Mouse (Mus musculus) forebrain, postnatal 0 days (tissue): Measurements from ENCODE around the gene Tor1a. TPM values are rescaled to one million over a fixed set of nuclear protein-coding genes. Genes with fewer than 3 reads are reported as not detected.
"Not testable (repeated sequence)": the region's sequence is repeated elsewhere in the genome, so short reads cannot be mapped to it uniquely, and the experiment has no call there.

Source experiments
- ATAC-seq: fragments of 200-750 bp; cut with Nextera tagmentation; 2 replicates; pipeline ENCODE4 v1.8.0; 2017; ENCODE audit warnings: mild to moderate bottlenecking, moderate library complexity
- DNase-seq: peaks from one replicate; pipeline ENCODE4 v3.0.0-alpha.2; 2015
- H3K27ac ChIP-seq: fragments of 300-500 bp; sonication (generic); 2 replicates; pipeline ENCODE4 v1.5.1; 2014; ENCODE audit warnings: low read depth, mild to moderate bottlenecking, antibody characterized with exemption, low read length, moderate library complexity, mixed read lengths
- H3K27me3 ChIP-seq: fragments of 300-500 bp; sonication (generic); 2 replicates; pipeline ENCODE4 v1.6.1; 2014; ENCODE audit warnings: mild to moderate bottlenecking, low read length, mixed read lengths; ENCODE audit not compliant: insufficient read depth
- H3K36me3 ChIP-seq: fragments of 300-500 bp; sonication (generic); 2 replicates; pipeline ENCODE4 v1.6.1; 2014; ENCODE audit warnings: mild to moderate bottlenecking, moderate library complexity; ENCODE audit not compliant: insufficient read depth
- H3K4me1 ChIP-seq: fragments of 300-500 bp; sonication (generic); 2 replicates; pipeline ENCODE4 v1.6.1; 2014; ENCODE audit warnings: antibody characterized with exemption; ENCODE audit not compliant: insufficient read depth
- H3K4me2 ChIP-seq: fragments of 300-500 bp; sonication (generic); 2 replicates; pipeline ENCODE4 v1.6.1; 2014; ENCODE audit warnings: low read depth, mild to moderate bottlenecking, moderate library complexity
- H3K4me3 ChIP-seq: fragments of 300-500 bp; sonication (generic); 2 replicates; pipeline ENCODE4 v1.5.1; 2014; ENCODE audit warnings: low read depth, low read length, mixed read lengths
- H3K9ac ChIP-seq: fragments of 300-500 bp; sonication (generic); 2 replicates; pipeline ENCODE4 v1.6.1; 2014; ENCODE audit warnings: mild to moderate bottlenecking
- H3K9me3 ChIP-seq: fragments of 300-500 bp; sonication (generic); 2 replicates; pipeline ENCODE4 v1.6.1; 2016; ENCODE audit warnings: low read length
- CTCF ChIP-seq: sonication (generic); IDR thresholded peaks from 2 replicates; pipeline ENCODE4 v1.5.1; 2016; ENCODE audit warnings: antibody characterized with exemption, control low read depth, low read depth
- WGBS: fragments of 180-500 bp; shearing (Covaris S2); extraction: QIAGEN DNeasy Blood & Tissue Kit; methylation state at CpG from one replicate; pipeline ENCODE4 v1.1.7; 2014; 5-methylcytosine and 5-hydroxymethylcytosine counted together
- polyA plus RNA-seq: library from polyadenylated mRNA; unstranded; fragments of >200 nt; fragmentation: Nextera tagmentation; extraction: Ambion mirVana; gene quantifications from 2 replicates; pipeline ENCODE4 v1.2.1, GENCODE M21; 2015
- total RNA-seq: library from RNA; depleted of rRNA; stranded (reverse); fragments of >200 nt; gene quantifications from 2 replicates; pipeline ENCODE4 v1.2.3, GENCODE M21; 2014

Tor1a gene
- total and polyA plus RNA-seq, 2 experiments from 2014 or later = 53.6 to 97.3 TPM

- no peak for TF ChIP-seq CTCF
- Histone ChIP-seq H3K36me3 (peaks cover 46% of the 10 kb centered on the region), H3K9ac (no peak overlapping the region), H3K27ac (no peak overlapping the region), H3K4me2 (peak overlapping the region; percentile 74; the same call in 1 of the 2 replicates), H3K4me1 (peaks cover 14% of the 10 kb centered on the region), H3K9me3 (no peaks in the 10 kb centered on the region), H3K4me3 (no peak overlapping the region), H3K27me3 (no peaks in the 10 kb centered on the region)
- WGBS = 80% methylated on average over 6 of the region's 6 CpGs
- ATAC-seq = no peak
- DNase-seq = no peak
Observed at GRCm38 (mm10) chr2:30954797-30955196, 12.9 kb downstream of the Tor1a start.

GRCm38 (mm10) chr2:30952824-30953490, 14.8 kb downstream of the Tor1a start, which contains the start of gene Tor1b:
Tor1b (plus strand) TSS chr2:30952959.
- peak within 1 kb of the TSS; percentile 83 for H3K9ac ChIP-seq
- H3K4me1 ChIP-seq = peaks cover 14% of the 10 kb centered on the region
- peak; percentile 95 for DNase-seq

GRCm38 (mm10) chr2:30952457-30952823, 15.3 kb downstream of the Tor1a start:
- peak overlapping the region; percentile 84 for H3K27ac ChIP-seq
- H3K36me3 ChIP-seq = peaks cover 22% of the 10 kb centered on the region
- peak overlapping the region; percentile 83; the same call in 1 of the 2 replicates for H3K9ac ChIP-seq
- H3K27me3 ChIP-seq = no peaks in the 10 kb centered on the region
- H3K9me3 ChIP-seq = no peaks in the 10 kb centered on the region
- H3K4me2 ChIP-seq = peak overlapping the region; percentile 74
- H3K4me1 ChIP-seq = peaks cover 14% of the 10 kb centered on the region
- 29% methylated on average over 5 of the region's 5 CpGs for WGBS
- no peak for DNase-seq
- no peak for ATAC-seq
- no peak for TF ChIP-seq CTCF
- peak overlapping the region; percentile 86 for H3K4me3 ChIP-seq

More at GRCm38 (mm10) chr2:30952824-30953490, 14.8 kb downstream of the Tor1a start, which contains the start of gene Tor1b:
- WGBS = under 1% methylated on average over 57 of the region's 60 CpGs
- peak; percentile 99 for ATAC-seq
- Histone ChIP-seq H3K4me2 (peak within 1 kb of the TSS; percentile 74), H3K27ac (peak within 1 kb of the TSS; percentile 84), H3K4me3 (peak within 1 kb of the TSS; percentile 86), H3K27me3 (no peaks in the 10 kb centered on the region), H3K9me3 (no peaks in the 10 kb centered on the region), H3K36me3 (peaks cover 27% of the 10 kb centered on the region)
- TF ChIP-seq CTCF = peak; percentile 59

DNA sequence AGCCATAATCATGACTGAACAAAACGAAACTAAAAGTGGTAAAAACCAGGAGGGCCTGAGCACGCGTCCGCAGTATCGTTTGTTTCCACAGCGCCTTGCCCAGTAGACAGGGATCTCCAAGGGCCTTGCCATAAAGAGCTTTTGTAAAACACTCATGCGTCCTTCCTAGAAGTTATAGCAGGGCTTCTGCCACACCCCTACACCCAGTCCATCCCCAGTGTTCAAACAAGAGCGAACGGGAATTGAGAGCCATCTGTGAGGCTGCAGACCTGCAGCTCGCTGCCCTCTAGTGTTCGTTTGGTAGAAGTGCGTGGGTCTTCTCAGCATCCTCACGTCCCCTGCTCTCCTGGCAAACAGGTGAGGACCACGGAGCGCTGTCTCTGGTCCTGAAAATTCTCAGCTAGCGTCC, 25.1 kb downstream of the Tor1a start:
- H3K36me3 ChIP-seq = no peaks in the 10 kb centered on the region
- DNase-seq = peak; percentile 82
- H3K4me2 ChIP-seq = peak overlapping the region; percentile 46
- H3K27ac ChIP-seq = no peak overlapping the region
- H3K4me1 ChIP-seq = no peaks in the 10 kb centered on the region
- peak overlapping the region; percentile 29 for H3K4me3 ChIP-seq
- peak; percentile 76 for ATAC-seq
- peak; percentile 93 for TF ChIP-seq CTCF
- no peaks in the 10 kb centered on the region for H3K27me3 ChIP-seq
- 0 out of 2 replicates have a peak overlapping the region, but pooled peaks have one; percentile 18 for H3K9ac ChIP-seq
- H3K9me3 ChIP-seq = no peaks in the 10 kb centered on the region
- WGBS = 27% methylated on average over 16 of the region's 16 CpGs

DNA sequence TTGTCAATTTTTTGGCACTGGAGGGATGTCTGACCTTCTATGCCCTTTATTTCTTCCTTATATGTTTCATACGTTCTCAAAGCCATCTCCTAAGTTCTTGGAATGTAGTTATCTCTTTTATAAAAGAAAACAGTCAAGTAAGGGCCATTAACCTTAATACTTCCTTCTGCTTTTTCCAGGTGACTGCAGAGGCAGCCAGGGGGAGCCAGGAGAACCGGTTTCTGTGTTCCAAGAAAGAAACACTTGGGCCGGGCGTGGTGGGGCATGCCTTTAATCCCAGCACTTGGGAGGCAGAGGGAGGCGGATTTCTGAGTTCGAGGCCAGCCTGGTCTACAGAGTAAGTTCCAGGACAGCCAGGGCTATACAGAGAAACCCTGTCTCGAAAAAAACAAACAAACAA, 25.6 kb downstream of the Tor1a start:
- ATAC-seq, H3K4me1 ChIP-seq: not testable (repeated sequence)
- WGBS = 55% methylated on average over 7 of the region's 7 CpGs

DNA sequence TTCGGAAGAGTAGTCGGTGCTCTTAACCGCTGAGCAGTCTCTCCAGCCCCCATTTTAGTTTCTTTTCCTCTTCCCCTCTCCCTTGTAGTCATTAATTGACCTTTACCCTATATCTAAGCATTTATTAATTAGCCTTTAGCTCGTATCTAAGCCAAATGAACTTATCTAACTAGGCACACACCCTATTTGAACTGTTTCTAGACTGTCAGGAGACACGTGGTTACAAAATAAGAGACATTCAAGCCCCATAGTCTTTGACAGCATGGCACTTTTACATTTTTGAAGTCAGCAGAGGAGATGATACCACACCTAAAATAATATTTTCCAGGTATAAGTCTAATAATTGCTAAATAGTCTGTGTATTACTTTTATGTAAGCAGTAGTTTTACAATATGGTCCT, 26.1 kb downstream of the Tor1a start:
- TF ChIP-seq CTCF = no peak
- 89% methylated on average over 5 of the region's 5 CpGs for WGBS
- Histone ChIP-seq H3K4me2 (no peak overlapping the region), H3K9me3 (no peaks in the 10 kb centered on the region), H3K36me3 (no peaks in the 10 kb centered on the region), H3K4me1 (no peaks in the 10 kb centered on the region), H3K27me3 (no peaks in the 10 kb centered on the region), H3K4me3 (no peak overlapping the region), H3K9ac (no peak overlapping the region), H3K27ac (no peak overlapping the region)
- ATAC-seq = no peak
- no peak for DNase-seq

More for the DNA sequence above, 25.6 kb downstream of the Tor1a start:
- DNase-seq, H3K36me3 ChIP-seq, H3K9ac ChIP-seq, H3K27ac ChIP-seq, H3K27me3 ChIP-seq, H3K4me2 ChIP-seq, H3K9me3 ChIP-seq, H3K4me3 ChIP-seq: not testable (repeated sequence)

GRCm38 (mm10) chr2:30938574-30938991, 29.1 kb downstream of the Tor1a start:
- Histone ChIP-seq H3K4me2 (no peak overlapping the region), H3K4me3 (no peak overlapping the region), H3K9ac (no peak overlapping the region), H3K4me1 (no peaks in the 10 kb centered on the region), H3K36me3 (no peaks in the 10 kb centered on the region), H3K27ac (no peak overlapping the region), H3K9me3 (no peaks in the 10 kb centered on the region), H3K27me3 (no peaks in the 10 kb centered on the region)
- 49% methylated on average over 4 of the region's 4 CpGs for WGBS
- TF ChIP-seq CTCF = no peak
- ATAC-seq = no peak
- no peak for DNase-seq
